Mouse (Mus musculus): ENCODE data around the gene Wscd2. TPM values are rescaled to one million over a fixed set of nuclear protein-coding genes. Genes with fewer than 3 reads are reported as not detected.

Wscd2 gene
- total and polyA plus RNA-seq, 3 experiments: 0.27 TPM; not detected in 2

DNA sequence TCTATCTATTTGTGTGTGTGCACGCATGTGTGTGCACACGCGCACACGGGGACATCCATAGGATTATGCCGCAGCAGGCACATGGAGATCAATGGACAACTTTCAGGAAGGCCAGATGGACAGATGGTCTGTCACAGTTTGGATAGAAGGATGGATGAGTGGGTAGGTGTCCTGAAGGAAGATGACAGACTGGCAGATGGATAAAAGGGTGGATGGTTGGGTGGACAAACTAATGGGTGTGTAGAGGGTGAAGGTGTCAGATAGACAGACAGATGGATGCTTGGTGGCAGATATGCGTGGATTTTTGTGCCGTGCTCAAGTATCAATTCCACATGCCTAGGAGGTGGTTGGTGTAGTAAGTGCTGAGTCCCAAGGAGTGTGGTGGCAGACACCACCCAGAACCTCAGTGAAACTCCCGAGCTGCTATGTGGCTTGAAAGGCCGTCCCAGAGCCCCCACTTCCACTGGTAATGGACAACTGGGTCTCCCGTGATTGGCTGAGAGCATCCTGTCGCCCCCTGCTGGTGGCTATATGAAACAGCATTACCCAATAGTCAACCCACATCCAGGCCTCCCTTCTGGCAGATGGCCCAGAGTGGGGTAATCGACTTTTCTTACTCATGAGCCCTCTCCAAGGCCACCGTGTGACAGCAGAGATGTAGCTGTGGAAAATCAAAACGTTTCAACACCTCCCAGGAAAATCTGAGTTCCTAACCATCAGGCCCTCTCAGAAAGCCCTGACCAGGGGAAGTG, 58.0 kb downstream of the Wscd2 start:
- TF ChIP-seq GATA1 (IDR thresholded peaks at IDR 0.05; ENCODE audit: borderline replicate concordance, low read length): no peak
- TF ChIP-seq GATA2 (IDR thresholded peaks at IDR 0.05; ENCODE audit: borderline replicate concordance, low read depth, low read length): no peak
- TF ChIP-seq POLR2AphosphoS5 (IDR thresholded peaks at IDR 0.05; ENCODE audit: insufficient replicate concordance, low read depth, low read length): no peak
- TF ChIP-seq TAL1 (conservative IDR thresholded peaks at IDR 0.05; ENCODE audit: low read depth, low read length): no peak
- no peak for TF ChIP-seq CTCF (IDR thresholded peaks at IDR 0.05; ENCODE audit: low read depth, low read length)
- no peak for DNase-seq (ENCODE audit: low spot score)
- no peaks in the 10 kb centered on the region for H3K27me3 ChIP-seq (ENCODE audit: insufficient read depth, low read length)
- no peak overlapping the region for H3K4me3 ChIP-seq (ENCODE audit: low read depth, low read length)
- H3K4me1 ChIP-seq (ENCODE audit: insufficient read depth, low read depth, low read length): no peaks in the 10 kb centered on the region
- peaks cover 95% of the 10 kb centered on the region for H3K9me3 ChIP-seq (replicated peaks)
- ATAC-seq (ENCODE audit: extremely low read depth, insufficient number of reproducible peaks, low FRiP score, poor library complexity, severe bottlenecking): no peak
- no peaks in the 10 kb centered on the region for H3K36me3 ChIP-seq (replicated peaks)

DNA sequence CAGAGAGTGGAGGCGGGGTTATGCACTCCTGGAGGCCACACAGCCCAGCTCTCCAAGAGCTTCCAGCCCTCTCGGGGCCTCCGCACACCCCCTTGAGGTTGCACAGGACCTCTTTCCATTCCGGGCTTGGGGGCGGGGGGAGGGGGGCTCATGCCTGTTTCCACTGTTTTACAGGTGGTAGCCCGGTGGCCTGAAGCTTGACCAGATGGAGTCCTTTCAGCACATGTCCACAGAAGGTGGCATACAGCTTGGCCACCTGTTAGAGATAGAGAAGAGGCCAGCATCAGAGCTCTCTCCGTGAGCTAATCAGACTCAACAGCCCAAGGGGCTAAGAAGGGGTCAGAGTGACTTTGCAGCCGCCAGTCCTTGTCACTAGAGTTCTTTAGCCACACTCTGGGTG, 60.1 kb downstream of the Wscd2 start:
- ATAC-seq (ENCODE audit: extremely low read depth, insufficient number of reproducible peaks, low FRiP score, poor library complexity, severe bottlenecking) (no peak), DNase-seq (ENCODE audit: low spot score) (no peak)
- Histone ChIP-seq H3K4me3 (ENCODE audit: low read depth, low read length) (no peak overlapping the region), H3K27me3 (ENCODE audit: insufficient read depth, low read length) (no peaks in the 10 kb centered on the region), H3K36me3 (replicated peaks) (no peaks in the 10 kb centered on the region), H3K4me1 (ENCODE audit: insufficient read depth, low read depth, low read length) (no peaks in the 10 kb centered on the region), H3K9me3 (replicated peaks) (peaks cover 100% of the 10 kb centered on the region)
- no peak for TF ChIP-seq CTCF (IDR thresholded peaks at IDR 0.05; ENCODE audit: low read depth, low read length)
- TF ChIP-seq POLR2AphosphoS5 (IDR thresholded peaks at IDR 0.05; ENCODE audit: insufficient replicate concordance, low read depth, low read length): no peak

- DNase-seq (ENCODE audit: low spot score): no peak
- Histone ChIP-seq H3K4me1 (ENCODE audit: insufficient read depth, low read depth, low read length) (no peaks in the 10 kb centered on the region), H3K4me3 (ENCODE audit: low read depth, low read length) (no peak overlapping the region; the same call in 1 of the 2 replicates), H3K9me3 (replicated peaks) (peaks cover 100% of the 10 kb centered on the region), H3K36me3 (replicated peaks) (no peaks in the 10 kb centered on the region), H3K27me3 (ENCODE audit: insufficient read depth, low read length) (no peaks in the 10 kb centered on the region)
- ATAC-seq (ENCODE audit: extremely low read depth, insufficient number of reproducible peaks, low FRiP score, poor library complexity, severe bottlenecking): no peak
- no peak for TF ChIP-seq TAL1 (conservative IDR thresholded peaks at IDR 0.05; ENCODE audit: low read depth, low read length)
- no peak for TF ChIP-seq GATA1 (IDR thresholded peaks at IDR 0.05; ENCODE audit: borderline replicate concordance, low read length)
- TF ChIP-seq GATA2 (IDR thresholded peaks at IDR 0.05; ENCODE audit: borderline replicate concordance, low read depth, low read length): no peak
- no peak for TF ChIP-seq POLR2AphosphoS5 (IDR thresholded peaks at IDR 0.05; ENCODE audit: insufficient replicate concordance, low read depth, low read length)
- no peak for TF ChIP-seq CTCF (IDR thresholded peaks at IDR 0.05; ENCODE audit: low read depth, low read length)
These were observed 60.6 kb downstream of the Wscd2 start for GRCm38 (mm10) chr5:113550759-113551158.

DNA sequence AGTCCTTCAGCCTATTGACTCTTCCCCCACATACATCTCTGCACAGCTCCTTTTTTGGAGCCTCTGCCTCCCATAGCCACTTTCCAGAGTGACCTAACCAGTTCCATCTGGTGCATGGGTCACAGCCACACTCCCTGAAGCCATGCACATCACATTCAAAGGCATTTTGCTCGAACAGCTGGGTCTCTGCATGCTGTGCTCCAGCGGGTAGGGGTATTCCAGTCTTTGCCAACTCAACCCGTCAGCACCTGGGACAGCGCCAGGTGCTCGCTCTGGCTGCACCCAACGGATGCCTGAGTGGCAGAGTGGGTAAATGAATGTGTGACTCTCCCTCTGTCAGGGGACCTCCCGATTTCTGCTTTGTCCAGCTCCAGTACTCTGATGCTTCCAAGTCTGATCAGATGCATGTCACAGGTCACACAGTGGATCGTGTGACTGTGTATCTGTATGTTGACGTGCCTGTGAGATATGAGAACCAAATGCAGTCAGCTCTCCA, 63.3 kb downstream of the Wscd2 start:
- ATAC-seq (ENCODE audit: extremely low read depth, insufficient number of reproducible peaks, low FRiP score, poor library complexity, severe bottlenecking): no peak
- Histone ChIP-seq H3K4me3 (ENCODE audit: low read depth, low read length) (no peak overlapping the region), H3K9me3 (replicated peaks) (peaks cover 99% of the 10 kb centered on the region), H3K4me1 (ENCODE audit: insufficient read depth, low read depth, low read length) (no peaks in the 10 kb centered on the region), H3K36me3 (replicated peaks) (no peaks in the 10 kb centered on the region), H3K27me3 (ENCODE audit: insufficient read depth, low read length) (no peaks in the 10 kb centered on the region)
- DNase-seq (ENCODE audit: low spot score): no peak
- TF ChIP-seq CTCF (IDR thresholded peaks at IDR 0.05; ENCODE audit: low read depth, low read length) (no peak), TAL1 (conservative IDR thresholded peaks at IDR 0.05; ENCODE audit: low read depth, low read length) (no peak), GATA2 (IDR thresholded peaks at IDR 0.05; ENCODE audit: borderline replicate concordance, low read depth, low read length) (no peak), POLR2AphosphoS5 (IDR thresholded peaks at IDR 0.05; ENCODE audit: insufficient replicate concordance, low read depth, low read length) (no peak), GATA1 (IDR thresholded peaks at IDR 0.05; ENCODE audit: borderline replicate concordance, low read length) (no peak)

DNA sequence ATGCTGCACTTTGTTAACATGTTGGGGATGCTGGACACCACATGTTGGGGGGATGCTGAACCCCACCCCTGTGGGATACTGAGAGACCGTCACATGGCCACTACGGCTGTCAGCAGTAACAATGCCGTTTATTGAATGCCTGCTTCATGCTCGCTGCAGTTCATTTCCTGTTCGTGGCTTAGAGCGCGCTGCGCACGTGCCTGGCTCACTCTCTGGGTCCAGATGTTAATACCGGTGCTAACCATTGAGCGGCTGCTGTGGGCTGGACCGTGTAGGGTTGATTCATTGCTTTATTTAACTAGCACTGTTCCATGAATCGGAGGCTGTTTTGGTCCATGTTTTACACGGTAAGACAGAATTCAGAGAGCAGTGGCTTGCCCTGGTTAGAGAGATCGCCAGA, 64.0 kb downstream of the Wscd2 start:
- TF ChIP-seq TAL1 (conservative IDR thresholded peaks at IDR 0.05; ENCODE audit: low read depth, low read length) (no peak), CTCF (IDR thresholded peaks at IDR 0.05; ENCODE audit: low read depth, low read length) (no peak), GATA2 (IDR thresholded peaks at IDR 0.05; ENCODE audit: borderline replicate concordance, low read depth, low read length) (no peak), GATA1 (IDR thresholded peaks at IDR 0.05; ENCODE audit: borderline replicate concordance, low read length) (no peak), POLR2AphosphoS5 (IDR thresholded peaks at IDR 0.05; ENCODE audit: insufficient replicate concordance, low read depth, low read length) (no peak)
- H3K36me3 ChIP-seq (replicated peaks): no peaks in the 10 kb centered on the region
- no peaks in the 10 kb centered on the region for H3K4me1 ChIP-seq (ENCODE audit: insufficient read depth, low read depth, low read length)
- no peaks in the 10 kb centered on the region for H3K27me3 ChIP-seq (ENCODE audit: insufficient read depth, low read length)
- DNase-seq (ENCODE audit: low spot score) (no peak), ATAC-seq (ENCODE audit: extremely low read depth, insufficient number of reproducible peaks, low FRiP score, poor library complexity, severe bottlenecking) (no peak)
- peaks cover 99% of the 10 kb centered on the region for H3K9me3 ChIP-seq (replicated peaks)
- H3K4me3 ChIP-seq (ENCODE audit: low read depth, low read length): no peak overlapping the region

GRCm38 (mm10) chr5:113554571-113554970, 64.4 kb downstream of the Wscd2 start:
- Histone ChIP-seq H3K4me3 (ENCODE audit: low read depth, low read length) (no peak overlapping the region), H3K36me3 (replicated peaks) (no peaks in the 10 kb centered on the region), H3K9me3 (replicated peaks) (peaks cover 99% of the 10 kb centered on the region), H3K27me3 (ENCODE audit: insufficient read depth, low read length) (no peaks in the 10 kb centered on the region), H3K4me1 (ENCODE audit: insufficient read depth, low read depth, low read length) (no peaks in the 10 kb centered on the region)
- no peak for TF ChIP-seq GATA1 (IDR thresholded peaks at IDR 0.05; ENCODE audit: borderline replicate concordance, low read length)
- TF ChIP-seq CTCF (IDR thresholded peaks at IDR 0.05; ENCODE audit: low read depth, low read length): no peak
- no peak for TF ChIP-seq GATA2 (IDR thresholded peaks at IDR 0.05; ENCODE audit: borderline replicate concordance, low read depth, low read length)
- TF ChIP-seq POLR2AphosphoS5 (IDR thresholded peaks at IDR 0.05; ENCODE audit: insufficient replicate concordance, low read depth, low read length): no peak
- no peak for TF ChIP-seq TAL1 (conservative IDR thresholded peaks at IDR 0.05; ENCODE audit: low read depth, low read length)
- DNase-seq (ENCODE audit: low spot score) (no peak), ATAC-seq (ENCODE audit: extremely low read depth, insufficient number of reproducible peaks, low FRiP score, poor library complexity, severe bottlenecking) (no peak)
